Mouse (Mus musculus) fat pad, adult 2 months (tissue): ENCODE measurements around the gene Urb1.

Experiments
- DNase-seq: peaks from one replicate; pipeline ENCODE4 v3.0.0-alpha.2; 2011; ENCODE audit warnings: low read depth, low spot score; ENCODE audit errors: extremely low read depth

Urb1 gene

GRCm38 (mm10) chr16:90774216-90774615 is 36.0 kb downstream of the Urb1 start:
- DNase-seq, result no peak

GRCm38 (mm10) chr16:90766919-90767454 is 43.2 kb downstream of the Urb1 start:
- no peak for DNase-seq

- no peak for DNase-seq
These were observed 44.9 kb downstream of the Urb1 start for GRCm38 (mm10) chr16:90765195-90765877.

DNA sequence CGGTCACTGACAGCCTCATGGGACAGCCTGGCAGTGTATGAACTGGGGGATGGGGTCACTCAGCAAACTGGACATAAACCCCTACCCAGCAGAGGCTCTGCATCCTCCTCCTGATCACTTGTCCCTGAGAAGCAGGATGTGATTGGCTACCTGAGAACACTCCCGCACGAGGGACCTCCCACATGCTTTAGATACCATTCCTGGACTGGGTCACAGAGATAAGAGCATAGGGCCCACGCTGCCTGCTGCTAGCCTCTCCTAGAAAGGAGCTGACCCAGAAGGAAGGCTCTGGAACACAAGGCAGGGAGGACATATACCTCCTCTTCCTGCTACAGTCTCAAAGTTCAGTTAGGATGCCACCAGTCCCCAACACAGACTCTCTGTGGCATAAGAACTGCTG is 49.7 kb downstream of the Urb1 start:
- DNase-seq, result no peak

DNA sequence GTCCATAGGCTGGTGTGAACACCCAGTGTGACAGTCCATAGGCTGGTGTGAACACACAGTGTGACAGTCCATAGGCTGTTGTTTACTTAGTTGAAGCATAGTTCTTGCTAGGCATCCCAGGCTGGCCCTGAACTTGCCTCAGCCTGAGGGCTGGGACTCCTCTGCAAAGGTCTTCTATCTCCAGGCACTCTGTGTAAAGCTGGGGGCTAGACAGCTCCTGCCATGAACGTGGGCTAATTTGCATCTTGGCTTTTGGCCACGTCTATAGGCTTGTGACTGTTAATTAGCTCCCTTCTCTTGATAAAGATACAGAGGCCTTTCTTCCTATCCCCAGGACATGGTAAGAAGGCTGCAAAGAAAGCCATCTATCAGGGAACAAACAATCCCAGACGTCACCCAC is 50.9 kb downstream of the Urb1 start:
- DNase-seq, result no peak

- DNase-seq, result no peak
These were observed 56.7 kb downstream of the Urb1 start for GRCm38 (mm10) chr16:90753386-90753941.

GRCm38 (mm10) chr16:90748169-90748568 is 62.0 kb downstream of the Urb1 start:
- DNase-seq, result no peak

DNA sequence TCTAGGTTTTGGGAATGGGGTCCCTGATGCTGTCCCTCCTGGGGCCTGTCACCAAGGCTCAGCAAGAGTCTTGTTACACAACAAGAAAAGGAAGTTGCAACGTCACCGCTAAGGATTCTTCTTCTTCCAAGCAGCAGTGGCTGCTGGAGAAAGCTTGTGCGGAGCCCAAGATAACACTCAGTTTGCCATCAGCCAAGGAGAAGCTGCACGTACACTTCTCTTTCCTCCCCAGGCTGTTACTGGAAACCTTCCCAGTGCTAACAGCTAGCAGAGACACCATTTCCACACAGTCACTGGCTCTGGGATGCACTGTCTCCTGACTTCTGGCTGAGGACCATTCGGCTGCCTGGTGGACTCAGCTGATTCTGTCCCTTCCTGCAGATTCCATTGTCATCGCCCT is 63.1 kb downstream of the Urb1 start:
- no peak for DNase-seq

DNA sequence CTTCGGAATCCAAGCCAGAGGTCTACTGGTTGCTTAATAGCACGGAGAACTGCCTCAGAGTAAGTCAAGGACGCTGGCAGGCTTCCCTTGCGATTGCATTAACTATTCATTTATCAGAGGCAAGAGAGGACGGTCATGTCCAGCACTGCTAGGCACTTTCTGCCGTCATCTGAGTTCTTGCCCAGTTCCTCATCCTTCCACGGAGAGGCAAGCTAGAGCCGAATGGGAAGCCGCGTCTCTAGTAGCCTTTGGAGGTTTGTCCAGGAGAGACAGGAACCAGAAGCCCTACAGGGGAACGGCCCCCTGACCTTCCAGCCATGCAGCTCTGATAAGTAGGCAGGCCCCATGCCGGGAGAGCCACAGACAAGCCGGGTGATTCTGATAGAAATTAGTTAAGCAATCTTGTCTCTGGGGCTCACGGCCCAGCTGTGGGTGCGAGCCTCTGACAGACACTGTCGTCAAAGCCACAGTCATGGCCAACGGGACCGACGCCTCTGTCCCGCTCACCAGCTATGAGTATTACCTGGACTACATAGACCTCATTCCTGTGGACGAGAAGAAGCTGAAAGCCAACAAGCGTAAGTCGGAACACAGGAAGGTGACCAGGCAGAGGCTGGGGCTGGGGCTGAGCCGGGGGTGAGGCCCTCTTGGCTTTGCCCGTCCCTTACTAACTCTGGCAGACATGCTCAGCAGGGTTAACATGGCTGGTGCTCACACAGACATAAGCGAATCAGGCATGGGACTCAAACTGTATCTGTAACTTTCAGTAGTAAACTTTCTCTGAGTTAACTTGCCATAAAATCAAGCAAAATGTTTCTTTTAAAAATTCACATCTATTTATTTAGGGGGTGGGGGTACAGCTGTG is 71.9 kb downstream of the Urb1 start, which contains the start of gene Mrap:
Gene Mrap, plus strand, starts transcription at position 116 of the 865 bp plus-strand sequence.
- DNase-seq, result peak; percentile 18

GRCm38 (mm10) chr16:90736672-90737270 is 73.4 kb downstream of the Urb1 start:
- no peak for DNase-seq

DNA sequence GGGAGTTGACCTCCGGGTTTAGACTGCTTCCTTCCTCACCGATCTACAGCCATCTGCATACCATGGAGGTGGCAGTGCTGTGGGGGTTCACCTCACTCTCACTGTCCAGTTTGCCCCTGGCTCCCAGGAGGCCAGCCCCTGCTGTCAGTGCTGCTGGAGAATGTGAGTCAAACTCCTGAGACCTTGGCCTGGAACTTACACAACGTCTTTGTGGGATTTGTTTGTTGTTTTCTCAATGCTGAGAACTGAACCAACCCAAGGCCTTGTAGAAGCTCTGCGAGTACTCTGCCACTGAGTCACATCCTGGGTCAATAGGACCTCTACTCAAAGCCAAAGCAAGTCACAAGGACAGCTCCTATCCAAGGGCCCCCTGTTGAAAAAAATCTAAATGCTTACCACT is 74.6 kb downstream of the Urb1 start:
- no peak for DNase-seq

DNA sequence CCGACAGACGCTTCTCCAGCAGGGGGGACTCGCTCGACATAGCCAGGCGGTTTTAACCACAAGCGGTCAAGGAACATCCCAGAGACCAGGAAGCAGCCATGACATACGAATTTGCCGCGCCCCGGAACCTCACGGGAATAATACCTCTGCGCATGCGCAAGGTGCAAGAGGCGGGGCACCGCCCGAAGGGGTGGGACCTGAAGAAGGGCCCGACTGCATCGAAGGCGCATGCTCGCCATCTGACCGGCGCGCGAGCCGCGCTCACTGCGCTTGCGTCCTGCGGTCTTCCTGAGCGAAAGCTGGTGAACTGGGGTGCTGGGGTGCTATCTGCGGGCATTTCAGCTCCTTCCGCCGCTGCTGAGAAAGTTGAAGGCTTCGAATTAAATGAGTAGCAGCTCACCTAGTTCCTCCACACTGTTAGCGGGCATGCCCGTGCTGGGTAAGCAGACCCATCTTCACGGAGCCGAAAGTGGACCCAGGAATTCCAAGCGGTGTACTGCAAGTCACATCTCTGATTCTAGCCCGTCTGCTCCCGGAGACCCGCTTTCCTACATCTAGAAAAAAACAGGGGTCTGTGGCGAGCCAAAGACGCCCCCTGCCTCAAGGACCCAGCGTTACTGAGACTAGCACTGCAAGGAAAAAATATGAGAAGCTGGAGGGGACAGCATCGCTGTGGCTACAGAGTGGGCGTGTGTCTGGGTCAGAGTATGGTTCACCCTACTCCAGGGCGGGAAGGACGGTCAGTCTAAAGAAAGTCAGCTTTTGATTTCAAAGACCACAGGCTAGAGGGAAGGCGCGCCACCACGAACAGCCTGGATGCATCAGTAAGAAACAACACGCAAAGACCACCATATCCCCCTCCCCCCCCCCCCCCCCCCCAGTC is 82.7 kb downstream of the Urb1 start, which contains the start of gene Mis18a:
Gene Mis18a, minus strand, starts transcription at position 172 of the 883 bp plus-strand sequence.
- peak; percentile 39 for DNase-seq

- DNase-seq, result no peak
These were observed 83.5 kb downstream of the Urb1 start for GRCm38 (mm10) chr16:90726600-90727227.

DNA sequence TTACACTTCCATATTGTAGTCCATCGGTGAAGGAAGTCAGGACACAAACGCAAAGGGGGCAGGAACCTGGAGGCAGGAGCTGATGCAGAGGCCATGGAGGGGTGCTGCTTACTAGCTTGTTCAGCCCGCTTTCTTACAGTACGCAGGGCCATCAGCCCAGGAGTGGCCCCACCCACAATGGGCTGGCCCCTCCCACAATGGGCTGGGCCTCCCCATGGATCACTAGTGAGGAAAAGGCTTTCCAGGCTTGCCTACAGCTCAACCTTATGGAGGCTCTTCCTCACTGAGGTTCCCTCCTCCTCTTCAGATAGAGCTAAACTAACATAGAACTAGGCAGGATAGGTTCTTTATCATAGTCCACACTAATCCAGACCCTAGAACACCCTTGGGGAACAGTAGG is 86.2 kb downstream of the Urb1 start:
- DNase-seq, result no peak

GRCm38 (mm10) chr16:90710313-90710712 is 99.9 kb downstream of the Urb1 start:
- DNase-seq, result no peak

DNA sequence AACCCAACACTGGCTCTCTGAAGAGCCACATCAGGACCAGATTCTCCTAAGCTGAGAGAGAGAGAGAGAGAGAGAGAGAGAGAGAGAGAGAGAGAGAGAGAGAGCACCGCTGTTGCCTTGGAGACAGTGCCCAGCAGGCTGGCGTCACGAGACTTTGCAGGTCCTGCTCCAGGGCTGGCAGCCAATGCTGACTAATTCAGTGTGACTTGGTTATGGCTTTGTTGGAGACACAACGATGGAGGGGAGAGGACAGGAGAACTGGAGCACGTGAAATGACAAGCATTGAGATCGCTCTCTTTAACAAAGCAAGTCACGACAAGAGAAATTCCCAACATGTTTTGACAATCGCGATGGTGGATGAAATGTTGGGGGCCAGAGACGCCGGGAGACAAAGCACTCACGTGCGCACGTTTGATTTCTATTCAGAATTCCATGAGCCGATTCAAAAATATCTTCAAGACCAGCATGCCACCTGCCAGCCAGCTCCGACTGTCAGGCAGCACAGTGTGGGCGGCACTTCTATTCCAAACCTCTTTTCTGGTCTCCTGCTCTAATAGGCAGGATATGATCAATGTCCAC is 100.4 kb downstream of the Urb1 start:
- DNase-seq, result peak; percentile 19

- no peak for DNase-seq
These were observed 103.9 kb downstream of the Urb1 start for GRCm38 (mm10) chr16:90706279-90706678.

- no peak for DNase-seq
These were observed 105.9 kb downstream of the Urb1 start for GRCm38 (mm10) chr16:90704161-90704825.

- no peak for DNase-seq
These were observed 106.6 kb downstream of the Urb1 start for GRCm38 (mm10) chr16:90703646-90704045.
